Mouse (Mus musculus): Measurements from ENCODE around the gene Bcl2l2.
A peak's percentile ranks its signal among the peaks of the same experiment; 100 is the strongest.

The Bcl2l2 gene

GRCm38 (mm10) chr14:54894296-54895151, 11.3 kb downstream of the Bcl2l2 start:
- peak; percentile 41 to 66 for DNase-seq

- DNase-seq, result no peak
Observed at GRCm38 (mm10) chr14:54897445-54897844, 14.3 kb downstream of the Bcl2l2 start.

GRCm38 (mm10) chr14:54900383-54900782, 17.2 kb downstream of the Bcl2l2 start:
- peak; percentile 67 to 72 for DNase-seq

DNA sequence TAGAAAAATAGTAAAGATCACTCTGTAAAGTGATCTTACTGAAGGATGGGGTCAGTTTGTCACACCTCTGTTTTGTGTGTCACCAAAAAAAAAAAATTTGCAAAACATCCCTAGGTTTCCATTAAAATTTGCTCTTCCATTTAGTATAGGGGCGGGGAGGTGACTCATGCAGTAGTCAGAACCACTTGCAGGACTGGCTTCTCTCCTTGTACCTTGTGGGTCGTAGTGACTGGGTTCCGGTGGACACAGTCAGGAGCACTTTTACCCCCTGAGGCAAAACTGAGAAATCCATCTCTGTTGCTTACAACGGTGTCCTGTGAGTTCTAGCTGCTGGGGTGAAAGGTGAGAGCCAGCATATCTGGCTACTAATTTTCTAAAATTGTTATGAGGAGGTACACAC, 20.5 kb downstream of the Bcl2l2 start:
- DNase-seq, result no peak

GRCm38 (mm10) chr14:54908682-54909081, 25.5 kb downstream of the Bcl2l2 start:
- DNase-seq, result no peak

GRCm38 (mm10) chr14:54912109-54912850, 29.1 kb downstream of the Bcl2l2 start:
- DNase-seq, result no peak

DNA sequence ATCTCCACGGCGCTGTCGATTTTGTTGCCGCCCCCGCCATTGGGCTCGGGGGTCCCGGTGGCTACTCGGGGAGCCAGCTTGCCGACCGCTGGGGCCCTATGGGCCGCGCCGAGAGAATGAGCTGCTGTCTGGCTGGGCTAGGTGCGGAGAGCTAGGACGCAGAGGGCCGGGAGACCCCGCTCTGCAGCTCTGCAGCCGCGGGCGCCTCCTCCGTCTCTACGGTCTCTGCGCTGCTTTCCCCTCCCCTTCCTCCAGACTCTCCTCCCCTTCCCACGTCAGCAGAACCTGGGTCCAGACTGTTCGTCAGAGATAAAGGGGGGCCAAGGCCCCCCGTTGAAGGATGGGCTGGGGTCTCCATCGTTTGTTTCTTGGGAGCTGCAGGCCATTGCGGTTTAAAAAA, 29.7 kb downstream of the Bcl2l2 start, which contains the start of gene Slc22a17:
TSS of gene Slc22a17 (minus strand) at position 247 of the 400 bp plus-strand sequence.
- DNase-seq, result peak; percentile 55 to 63

DNA sequence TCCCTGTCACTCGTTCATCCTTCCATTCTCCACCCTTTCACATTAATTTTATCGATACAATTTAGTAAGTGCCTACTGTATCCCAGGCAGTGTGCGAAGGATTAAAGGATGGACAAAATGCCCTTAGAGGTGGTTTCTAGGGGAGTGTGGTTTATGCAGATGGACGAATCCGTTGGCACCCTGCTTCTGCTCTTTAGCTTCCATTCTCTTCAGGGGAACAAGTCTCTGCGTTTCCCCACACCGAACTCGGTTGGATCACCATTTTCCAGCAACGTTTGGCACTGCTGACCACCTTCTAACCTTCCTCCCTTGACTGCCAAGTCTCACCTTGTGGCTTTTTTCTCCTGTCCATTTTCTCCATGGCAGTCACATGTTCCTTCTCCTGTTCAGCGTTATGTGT, 30.2 kb downstream of the Bcl2l2 start:
- DNase-seq, result no peak

- DNase-seq, result no peak
Observed at GRCm38 (mm10) chr14:54920076-54920685, 37.0 kb downstream of the Bcl2l2 start.

GRCm38 (mm10) chr14:54924641-54925348, 41.6 kb downstream of the Bcl2l2 start:
- no peak for DNase-seq

- DNase-seq, result no peak
Observed at GRCm38 (mm10) chr14:54925349-54926342, 42.5 kb downstream of the Bcl2l2 start, which contains the start of gene Efs. Efs (minus strand) TSS chr14:54926126.

DNA sequence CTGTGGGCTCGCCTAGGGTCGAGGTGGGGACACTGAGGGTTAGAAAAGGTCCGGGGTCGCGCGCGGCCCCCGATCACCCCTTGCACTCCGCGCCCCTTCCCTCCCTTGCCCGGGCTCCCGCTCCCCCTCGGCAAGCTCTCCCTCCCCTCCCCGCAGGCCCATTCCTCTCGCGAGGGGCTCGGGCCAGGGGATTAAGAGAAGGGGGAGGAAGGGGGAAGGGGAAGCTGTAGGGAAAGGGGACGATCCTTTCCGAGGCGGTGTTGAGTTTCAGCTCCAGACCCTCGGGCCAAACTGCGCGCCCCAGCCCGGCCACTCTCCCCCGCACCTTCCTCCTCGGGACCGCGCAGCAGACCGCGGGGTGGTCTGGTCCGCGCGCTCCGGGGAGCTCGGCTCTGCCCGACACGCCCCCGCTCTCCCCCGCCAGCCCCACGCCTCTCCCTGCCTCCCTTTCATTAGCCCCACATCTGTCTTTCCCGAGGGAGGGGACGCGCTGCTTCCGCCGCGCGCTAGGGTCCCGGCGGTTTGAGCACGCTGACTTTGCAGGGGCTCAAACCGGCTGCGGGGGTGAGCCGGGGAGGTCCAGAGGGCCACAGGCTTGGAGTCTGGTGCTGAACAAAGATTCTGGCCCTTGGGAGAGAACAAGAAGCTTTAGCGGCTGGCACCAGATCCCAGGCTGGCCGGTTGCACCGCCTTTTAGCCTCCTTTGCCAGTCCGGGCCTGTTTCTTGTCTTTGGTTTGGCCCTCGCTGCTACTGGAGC, 43.4 kb downstream of the Bcl2l2 start:
- DNase-seq, result no peak

DNA sequence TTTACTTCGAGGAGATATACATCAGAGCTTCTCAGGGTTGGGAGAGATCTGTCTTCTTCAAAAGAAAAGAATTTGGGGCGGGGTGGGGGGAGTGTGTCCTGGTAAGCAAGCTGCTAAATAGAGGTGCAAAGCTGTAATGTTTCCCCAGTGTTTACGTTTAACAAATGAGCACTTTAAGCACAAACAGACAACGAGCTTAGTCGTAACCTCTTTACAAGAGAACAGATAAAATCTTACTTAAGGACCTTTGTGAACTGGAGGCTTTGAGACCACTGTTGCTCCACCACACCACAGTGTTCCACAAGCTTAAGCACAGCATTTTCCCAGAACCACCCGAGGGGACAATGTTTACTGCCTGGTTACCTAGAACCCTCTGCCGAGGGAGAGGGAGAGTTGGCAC, 44.1 kb downstream of the Bcl2l2 start:
- DNase-seq, result no peak

- no peak for DNase-seq
Observed at GRCm38 (mm10) chr14:54929801-54930200, 46.6 kb downstream of the Bcl2l2 start.

DNA sequence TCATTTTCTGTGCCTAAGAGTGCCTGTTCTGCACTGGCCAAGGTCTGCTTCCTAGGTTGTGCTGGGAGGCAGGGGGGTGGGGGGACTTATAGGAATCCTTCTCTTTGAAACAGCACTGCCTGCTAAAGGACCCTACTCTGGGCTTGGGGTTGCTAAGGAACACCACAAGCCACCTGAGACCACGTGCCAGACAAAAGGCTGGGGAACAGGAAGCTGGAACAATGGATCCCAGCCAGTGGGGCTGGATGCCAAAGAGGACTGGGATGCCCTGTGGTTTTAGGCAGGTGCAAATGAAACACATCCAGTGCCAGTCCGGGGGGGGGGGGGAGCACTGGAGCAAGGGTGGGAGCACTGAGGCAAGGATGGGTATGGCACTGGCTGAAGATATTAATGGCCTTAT, 47.3 kb downstream of the Bcl2l2 start:
- no peak for DNase-seq

DNA sequence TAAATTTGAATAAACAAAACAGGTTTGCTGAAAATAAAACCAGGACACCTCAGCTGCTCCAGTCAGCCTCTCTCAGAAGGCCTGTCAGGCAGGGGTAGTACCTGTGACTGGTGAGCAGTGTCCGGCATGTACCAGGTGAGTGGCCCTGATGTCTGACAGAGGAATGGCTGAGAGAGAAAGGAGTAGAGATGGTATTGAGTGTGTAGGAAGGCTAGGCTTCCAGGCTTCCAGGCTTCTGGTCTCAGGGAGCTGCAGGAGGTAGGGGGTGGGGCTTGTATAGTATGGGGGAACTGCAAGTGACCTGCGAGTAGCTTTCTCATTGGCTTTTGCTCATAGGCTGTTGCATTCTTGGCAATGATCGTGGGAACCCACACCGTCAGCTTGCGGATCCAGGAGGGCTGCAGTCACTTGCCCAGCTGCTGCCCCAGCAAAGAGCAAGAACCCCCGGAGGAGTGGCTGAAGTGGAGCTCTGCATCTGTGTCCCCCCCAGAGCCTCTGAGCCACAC, 49.5 kb downstream of the Bcl2l2 start, which contains the start of gene Il25:
TSS of gene Il25 (plus strand) at position 51 of the 506 bp plus-strand sequence.
- DNase-seq, result no peak

- DNase-seq, result no peak
Observed at GRCm38 (mm10) chr14:54935904-54936830, 53.0 kb downstream of the Bcl2l2 start, which contains the start of gene Cmtm5. Cmtm5 (plus strand) TSS chr14:54936261.

DNA sequence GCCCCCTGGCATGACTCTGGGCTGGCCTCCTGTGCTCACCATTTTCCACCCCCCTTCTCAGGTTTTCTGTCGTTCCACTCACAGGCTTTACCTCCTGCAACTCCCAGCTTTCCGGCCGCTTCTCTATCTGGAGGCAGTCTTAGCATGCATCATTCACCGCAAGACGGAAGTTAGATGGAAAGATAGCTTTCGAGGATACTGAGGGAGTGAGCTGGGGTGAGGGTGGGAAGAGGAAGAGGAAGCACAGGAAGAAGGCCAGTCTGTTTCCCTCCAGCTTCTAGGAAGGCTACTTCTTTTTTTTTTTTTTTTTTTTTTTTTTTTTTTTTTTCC, 53.6 kb downstream of the Bcl2l2 start:
- DNase-seq, result no peak

All from B cell, adult 2 months (primary cell).